Mouse (Mus musculus): ENCODE results near the gene Nucb1. TPM values are rescaled to one million over a fixed set of nuclear protein-coding genes. Genes with fewer than 3 reads are reported as not detected.
A peak's percentile ranks its signal among the peaks of the same experiment; 100 is the strongest.
"Not testable (repeated sequence)": the region's sequence is repeated elsewhere in the genome, so short reads cannot be mapped to it uniquely, and the experiment has no call there.

Nucb1 gene
- polyA plus RNA-seq, 1 experiment from 2014 or later, result 238 TPM

- no peak within 1 kb of the TSS for H3K4me3 ChIP-seq
- no peak within 1 kb of the TSS for H3K9ac ChIP-seq
- peaks cover 14% of the 10 kb centered on the region; the same call in 1 of the 2 replicates for H3K4me1 ChIP-seq
- H3K9me3 ChIP-seq, result no peaks in the 10 kb centered on the region
- no peak within 1 kb of the TSS for H3K4me2 ChIP-seq
- no peaks in the 10 kb centered on the region for H3K36me3 ChIP-seq
- no peak within 1 kb of the TSS for H3K27ac ChIP-seq
- 80% methylated on average over 12 of the region's 12 CpGs for WGBS
- no peak for ATAC-seq (ENCODE audit: borderline replicate concordance, extremely low read depth, low FRiP score, low TSS enrichment)
- H3K27me3 ChIP-seq, result no peaks in the 10 kb centered on the region
Measured at GRCm38 (mm10) chr7:45486761-45487415, 23.3 kb downstream of the Nucb1 start, which contains the start of gene Gm45808. TSS of gene Gm45808 (minus strand) at chr7:45486811.

- no peak overlapping the region for H3K9ac ChIP-seq
- H3K4me2 ChIP-seq, result no peak overlapping the region
- no peaks in the 10 kb centered on the region for H3K9me3 ChIP-seq
- no peak overlapping the region for H3K27ac ChIP-seq
- no peaks in the 10 kb centered on the region for H3K36me3 ChIP-seq
- whole genome bisulfite sequencing, result 58% methylated on average over 7 of the region's 7 CpGs
- H3K4me3 ChIP-seq, result no peak overlapping the region
- H3K27me3 ChIP-seq, result no peaks in the 10 kb centered on the region
- H3K4me1 ChIP-seq, result peaks cover 10% of the 10 kb centered on the region; the same call in 1 of the 2 replicates
- no peak for ATAC-seq (ENCODE audit: borderline replicate concordance, extremely low read depth, low FRiP score, low TSS enrichment)
Measured at GRCm38 (mm10) chr7:45486158-45486557, 24.0 kb downstream of the Nucb1 start.

- not testable (repeated sequence) for H3K4me1 ChIP-seq; H3K4me3 ChIP-seq; H3K9ac ChIP-seq; H3K27ac ChIP-seq; H3K4me2 ChIP-seq; H3K9me3 ChIP-seq; ATAC-seq (ENCODE audit: borderline replicate concordance, extremely low read depth, low FRiP score, low TSS enrichment); H3K36me3 ChIP-seq; H3K27me3 ChIP-seq
- 86% methylated on average over 5 of the region's 5 CpGs for WGBS
Measured at GRCm38 (mm10) chr7:45484985-45485384, 25.2 kb downstream of the Nucb1 start.

- ATAC-seq (ENCODE audit: borderline replicate concordance, extremely low read depth, low FRiP score, low TSS enrichment), result no peak
- no peaks in the 10 kb centered on the region for H3K9me3 ChIP-seq
- H3K4me2 ChIP-seq, result no peak overlapping the region
- no peak overlapping the region for H3K9ac ChIP-seq
- H3K27me3 ChIP-seq, result no peaks in the 10 kb centered on the region
- no peak overlapping the region for H3K4me3 ChIP-seq
- WGBS, result 90% methylated on average over 1 of the region's 1 CpGs
- no peak overlapping the region for H3K27ac ChIP-seq
- H3K36me3 ChIP-seq, result no peaks in the 10 kb centered on the region
- H3K4me1 ChIP-seq, result no peaks in the 10 kb centered on the region; the same call in 1 of the 2 replicates
Measured at GRCm38 (mm10) chr7:45482166-45482565, 28.0 kb downstream of the Nucb1 start.

- Histone ChIP-seq H3K9ac (no peak within 1 kb of the TSS), H3K9me3 (no peaks in the 10 kb centered on the region), H3K36me3 (no peaks in the 10 kb centered on the region), H3K27me3 (no peaks in the 10 kb centered on the region), H3K4me1 (no peaks in the 10 kb centered on the region; the same call in 1 of the 2 replicates), H3K27ac (no peak within 1 kb of the TSS), H3K4me2 (no peak within 1 kb of the TSS), H3K4me3 (no peak within 1 kb of the TSS)
- WGBS, result 41% methylated on average over 15 of the region's 15 CpGs
- peak; percentile 27; the same call in 1 of the 2 replicates for ATAC-seq (ENCODE audit: borderline replicate concordance, extremely low read depth, low FRiP score, low TSS enrichment)
Measured at GRCm38 (mm10) chr7:45481374-45481927, 28.8 kb downstream of the Nucb1 start, which contains the start of gene Tulp2. TSS of gene Tulp2 (plus strand) at chr7:45481877.

GRCm38 (mm10) chr7:45480310-45480709, 29.9 kb downstream of the Nucb1 start:
- H3K27ac ChIP-seq; H3K9ac ChIP-seq; H3K9me3 ChIP-seq; H3K4me3 ChIP-seq; H3K4me2 ChIP-seq; H3K36me3 ChIP-seq; ATAC-seq (ENCODE audit: borderline replicate concordance, extremely low read depth, low FRiP score, low TSS enrichment); H3K4me1 ChIP-seq; H3K27me3 ChIP-seq: not testable (repeated sequence)
- WGBS, result 76% methylated on average over 4 of the region's 4 CpGs

GRCm38 (mm10) chr7:45478774-45479173, 31.4 kb downstream of the Nucb1 start:
- Histone ChIP-seq H3K4me2 (no peak overlapping the region), H3K9ac (no peak overlapping the region), H3K36me3 (no peaks in the 10 kb centered on the region), H3K27ac (no peak overlapping the region), H3K27me3 (no peaks in the 10 kb centered on the region), H3K4me1 (no peaks in the 10 kb centered on the region; the same call in 1 of the 2 replicates), H3K9me3 (no peaks in the 10 kb centered on the region), H3K4me3 (no peak overlapping the region)
- no peak for ATAC-seq (ENCODE audit: borderline replicate concordance, extremely low read depth, low FRiP score, low TSS enrichment)
- 97% methylated on average over 7 of the region's 7 CpGs for WGBS

- Histone ChIP-seq H3K9ac (no peak overlapping the region), H3K4me3 (no peak overlapping the region), H3K27ac (no peak overlapping the region), H3K9me3 (no peaks in the 10 kb centered on the region), H3K4me1 (no peaks in the 10 kb centered on the region; the same call in 1 of the 2 replicates), H3K36me3 (no peaks in the 10 kb centered on the region), H3K4me2 (no peak overlapping the region), H3K27me3 (no peaks in the 10 kb centered on the region)
- ATAC-seq (ENCODE audit: borderline replicate concordance, extremely low read depth, low FRiP score, low TSS enrichment), result no peak; the same call in 1 of the 2 replicates
- WGBS, result 7% methylated on average over 3 of the region's 3 CpGs
Measured at GRCm38 (mm10) chr7:45477003-45477402, 33.2 kb downstream of the Nucb1 start.

- ATAC-seq (ENCODE audit: borderline replicate concordance, extremely low read depth, low FRiP score, low TSS enrichment), result no peak
- WGBS, result 39% methylated on average over 1 of the region's 1 CpGs
- Histone ChIP-seq H3K9me3 (no peaks in the 10 kb centered on the region), H3K4me2 (no peak overlapping the region), H3K4me1 (no peaks in the 10 kb centered on the region; the same call in 1 of the 2 replicates), H3K36me3 (no peaks in the 10 kb centered on the region), H3K27me3 (no peaks in the 10 kb centered on the region), H3K27ac (no peak overlapping the region), H3K4me3 (no peak overlapping the region), H3K9ac (no peak overlapping the region)
Measured at GRCm38 (mm10) chr7:45476453-45476852, 33.8 kb downstream of the Nucb1 start.

GRCm38 (mm10) chr7:45475291-45475969, 34.8 kb downstream of the Nucb1 start:
- H3K9ac ChIP-seq, result no peak overlapping the region; the same call in 1 of the 2 replicates

GRCm38 (mm10) chr7:45470869-45471268, 39.3 kb downstream of the Nucb1 start:
- peaks cover 12% of the 10 kb centered on the region for H3K4me1 ChIP-seq
- ATAC-seq (ENCODE audit: borderline replicate concordance, extremely low read depth, low FRiP score, low TSS enrichment), result no peak
- no peak overlapping the region for H3K9ac ChIP-seq
- no peaks in the 10 kb centered on the region for H3K36me3 ChIP-seq
- H3K27me3 ChIP-seq, result no peaks in the 10 kb centered on the region
- H3K9me3 ChIP-seq, result no peaks in the 10 kb centered on the region
- H3K27ac ChIP-seq, result no peak overlapping the region
- H3K4me3 ChIP-seq, result no peak overlapping the region
- 6% methylated on average over 3 of the region's 3 CpGs for WGBS
- H3K4me2 ChIP-seq, result no peak overlapping the region

More at GRCm38 (mm10) chr7:45475291-45475969, 34.8 kb downstream of the Nucb1 start:
- H3K9me3 ChIP-seq, result no peaks in the 10 kb centered on the region
- WGBS, result 54% methylated on average over 16 of the region's 16 CpGs
- H3K27me3 ChIP-seq, result no peaks in the 10 kb centered on the region
- H3K4me2 ChIP-seq, result peak overlapping the region; percentile 26
- no peaks in the 10 kb centered on the region; the same call in 1 of the 2 replicates for H3K4me1 ChIP-seq
- no peak overlapping the region for H3K4me3 ChIP-seq
- H3K36me3 ChIP-seq, result no peaks in the 10 kb centered on the region
- H3K27ac ChIP-seq, result no peak overlapping the region
- ATAC-seq (ENCODE audit: borderline replicate concordance, extremely low read depth, low FRiP score, low TSS enrichment), result peak; percentile 31; the same call in 1 of the 2 replicates
